Mouse (Mus musculus) hindbrain, embryonic 12.5 days (tissue): Measurements from ENCODE around the gene Baiap2. TPM values are rescaled to one million over a fixed set of nuclear protein-coding genes. Genes with fewer than 3 reads are reported as not detected.

ENCODE experiments used
- ATAC-seq: fragments of 200-750 bp; cut with Nextera tagmentation; 2 replicates; pipeline ENCODE4 v1.8.0; 2017; ENCODE audit warnings: moderate TSS enrichment; ENCODE audit not compliant: low FRiP score
- H3K27ac ChIP-seq: fragments of 300-500 bp; sonication (generic); 2 replicates; pipeline ENCODE4 v1.5.1; 2016; ENCODE audit warnings: mild to moderate bottlenecking
- H3K27me3 ChIP-seq: fragments of 300-500 bp; sonication (generic); 2 replicates; pipeline ENCODE4 v1.6.1; 2016; ENCODE audit warnings: mild to moderate bottlenecking
- H3K36me3 ChIP-seq: fragments of 300-500 bp; sonication (generic); 2 replicates; pipeline ENCODE4 v1.6.1; 2016; ENCODE audit warnings: mild to moderate bottlenecking
- H3K4me1 ChIP-seq: fragments of 300-500 bp; sonication (generic); 2 replicates; pipeline ENCODE4 v1.6.1; 2016
- H3K4me2 ChIP-seq: fragments of 300-500 bp; sonication (generic); replicated peaks from 2 replicates; pipeline ENCODE4 v1.6.1; 2016; ENCODE audit warnings: mild to moderate bottlenecking
- H3K4me3 ChIP-seq: fragments of 300-500 bp; sonication (generic); 2 replicates; pipeline ENCODE4 v1.5.1; 2016; ENCODE audit warnings: mild to moderate bottlenecking
- H3K9ac ChIP-seq: fragments of 300-500 bp; sonication (generic); 2 replicates; pipeline ENCODE4 v1.6.1; 2016; ENCODE audit warnings: mild to moderate bottlenecking, moderate library complexity
- H3K9me3 ChIP-seq: fragments of 300-500 bp; sonication (generic); replicated peaks from 2 replicates; pipeline ENCODE4 v1.6.1; 2016; ENCODE audit warnings: mild to moderate bottlenecking
- WGBS: fragments of 180-500 bp; shearing (Covaris S2); methylation state at CpG from one replicate; pipeline ENCODE4 v1.1.7; 2016; 5-methylcytosine and 5-hydroxymethylcytosine counted together
- polyA plus RNA-seq: library from polyadenylated mRNA; unstranded; fragments of >200 nt; fragmentation: Nextera tagmentation; extraction: Ambion mirVana; gene quantifications from 2 replicates; pipeline ENCODE4 v1.2.1, GENCODE M21; 2016

Baiap2 gene
- polyA plus RNA-seq, 1 experiment from 2014 or later = 10.6 TPM

DNA sequence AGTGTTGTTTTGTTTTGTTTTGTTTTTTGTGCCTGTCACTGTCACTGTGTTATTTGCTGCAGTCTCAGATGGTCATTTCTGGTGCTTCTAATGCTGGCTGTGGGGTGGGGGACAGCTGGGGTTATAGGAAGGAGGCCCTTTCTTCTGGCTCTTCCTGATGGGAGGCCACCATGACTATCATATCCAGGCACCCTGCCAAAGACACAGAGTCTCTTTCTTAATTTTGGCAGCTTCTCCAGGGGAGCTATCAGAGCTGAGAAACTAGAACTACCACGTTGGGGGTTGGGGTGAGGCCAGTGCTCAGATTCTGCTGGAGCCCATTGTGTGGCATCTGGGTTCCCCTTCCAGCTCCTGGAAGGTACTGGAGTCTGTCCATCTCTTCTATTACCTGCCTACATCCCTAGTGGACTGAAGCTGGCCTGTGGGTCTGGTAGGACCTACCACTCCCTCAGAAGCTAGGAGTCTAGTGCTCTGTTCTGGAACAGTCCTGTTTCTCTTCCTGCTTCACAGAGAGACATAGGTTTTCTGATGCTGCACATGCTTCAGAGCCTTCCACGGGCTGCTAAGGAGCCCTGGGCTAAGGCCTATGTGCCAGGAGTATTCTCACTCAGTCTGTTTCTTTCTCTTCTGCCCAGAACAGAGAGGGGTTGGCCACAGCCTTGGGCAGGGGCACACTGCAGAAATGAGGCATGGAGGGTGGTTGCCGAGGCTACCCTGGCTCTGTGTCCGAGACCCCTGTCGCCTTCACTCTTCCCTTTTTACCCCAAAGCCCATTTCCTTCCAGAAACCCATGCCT, 10.1 kb downstream of the Baiap2 start:
- Histone ChIP-seq H3K4me3 (no peak overlapping the region), H3K27ac (no peak overlapping the region), H3K36me3 (no peaks in the 10 kb centered on the region), H3K27me3 (no peaks in the 10 kb centered on the region), H3K9me3 (no peaks in the 10 kb centered on the region), H3K4me2 (no peak overlapping the region), H3K9ac (no peak overlapping the region), H3K4me1 (peaks cover 10% of the 10 kb centered on the region; the same call in 1 of the 2 replicates)
- 70% methylated on average over 5 of the region's 5 CpGs for WGBS
- ATAC-seq = no peak

- ATAC-seq = no peak
- WGBS = 70% methylated on average over 4 of the region's 4 CpGs
- no peak overlapping the region for H3K4me2 ChIP-seq
- peaks cover 5% of the 10 kb centered on the region; the same call in 1 of the 2 replicates for H3K4me1 ChIP-seq
- H3K36me3 ChIP-seq = no peaks in the 10 kb centered on the region
- no peak overlapping the region for H3K9ac ChIP-seq
- H3K27ac ChIP-seq = no peak overlapping the region
- no peak overlapping the region for H3K4me3 ChIP-seq
- no peaks in the 10 kb centered on the region for H3K27me3 ChIP-seq
- no peaks in the 10 kb centered on the region for H3K9me3 ChIP-seq
Measured at GRCm38 (mm10) chr11:119954233-119954632, 11.7 kb downstream of the Baiap2 start.

DNA sequence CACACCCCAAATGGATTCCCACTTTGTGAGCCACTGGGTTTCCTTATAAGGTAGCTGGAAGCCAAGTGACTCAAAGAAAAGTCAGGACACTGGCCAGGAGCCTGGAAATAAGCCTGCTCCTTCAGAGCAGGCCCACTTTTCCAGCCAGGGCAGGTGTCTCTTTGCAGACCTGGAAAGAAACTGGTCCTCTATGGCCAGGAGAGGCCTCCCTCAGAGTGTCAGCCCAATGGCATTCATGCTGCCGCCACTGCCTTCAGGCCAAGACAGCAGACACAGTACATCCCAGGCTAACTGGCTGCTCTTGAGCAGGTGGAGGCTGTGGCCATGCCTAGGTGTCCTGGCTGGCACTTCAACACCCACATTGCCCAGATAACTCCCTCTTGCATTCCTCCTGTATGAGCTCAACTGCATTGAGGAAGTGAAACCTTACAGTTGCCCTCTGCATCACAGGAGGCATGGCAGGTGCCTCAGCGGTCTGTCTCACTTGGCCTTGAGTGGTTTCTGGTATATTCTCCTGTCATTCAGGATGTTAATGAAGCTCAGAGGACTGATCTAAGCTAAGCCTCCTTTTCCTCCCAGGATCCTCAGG, 12.3 kb downstream of the Baiap2 start:
- H3K27ac ChIP-seq = no peak overlapping the region
- WGBS = 77% methylated on average over 2 of the region's 2 CpGs

GRCm38 (mm10) chr11:119955432-119955831, 12.9 kb downstream of the Baiap2 start:
- Histone ChIP-seq H3K27me3 (no peaks in the 10 kb centered on the region), H3K4me3 (no peak overlapping the region), H3K9me3 (no peaks in the 10 kb centered on the region), H3K36me3 (no peaks in the 10 kb centered on the region), H3K9ac (no peak overlapping the region), H3K27ac (no peak overlapping the region), H3K4me1 (peaks cover 5% of the 10 kb centered on the region; the same call in 1 of the 2 replicates), H3K4me2 (no peak overlapping the region)
- 66% methylated on average over 3 of the region's 3 CpGs for WGBS
- ATAC-seq = no peak

More for the DNA sequence above, 12.3 kb downstream of the Baiap2 start:
- no peak for ATAC-seq
- Histone ChIP-seq H3K4me2 (no peak overlapping the region), H3K4me3 (no peak overlapping the region), H3K4me1 (peaks cover 5% of the 10 kb centered on the region; the same call in 1 of the 2 replicates), H3K36me3 (no peaks in the 10 kb centered on the region), H3K9ac (no peak overlapping the region), H3K9me3 (no peaks in the 10 kb centered on the region), H3K27me3 (no peaks in the 10 kb centered on the region)

DNA sequence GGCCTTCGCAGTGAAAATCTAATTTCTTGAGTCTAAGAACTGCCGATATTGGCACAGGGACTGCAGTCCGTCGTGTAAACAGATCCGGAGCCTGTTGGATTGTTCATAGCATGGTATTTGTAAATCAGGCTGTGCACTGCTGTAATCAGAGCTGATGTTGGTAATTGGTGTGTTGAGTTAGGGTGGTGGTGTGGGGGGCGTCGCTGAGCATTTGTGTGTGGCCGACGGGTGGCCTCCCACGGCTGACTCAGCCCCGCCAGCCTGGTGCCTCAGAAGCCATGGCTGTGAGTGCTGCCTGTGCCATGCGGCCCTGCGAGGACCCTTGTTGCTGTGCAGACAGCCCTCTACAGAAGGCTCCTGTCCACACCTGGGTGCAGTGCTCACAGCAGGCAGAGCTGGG, 14.0 kb downstream of the Baiap2 start:
- no peak overlapping the region for H3K27ac ChIP-seq
- no peak for ATAC-seq
- no peaks in the 10 kb centered on the region for H3K9me3 ChIP-seq
- WGBS = 85% methylated on average over 13 of the region's 13 CpGs
- no peak overlapping the region for H3K9ac ChIP-seq
- no peaks in the 10 kb centered on the region for H3K27me3 ChIP-seq
- no peak overlapping the region for H3K4me3 ChIP-seq
- no peaks in the 10 kb centered on the region for H3K36me3 ChIP-seq
- H3K4me1 ChIP-seq = peaks cover 5% of the 10 kb centered on the region; the same call in 1 of the 2 replicates
- no peak overlapping the region for H3K4me2 ChIP-seq

DNA sequence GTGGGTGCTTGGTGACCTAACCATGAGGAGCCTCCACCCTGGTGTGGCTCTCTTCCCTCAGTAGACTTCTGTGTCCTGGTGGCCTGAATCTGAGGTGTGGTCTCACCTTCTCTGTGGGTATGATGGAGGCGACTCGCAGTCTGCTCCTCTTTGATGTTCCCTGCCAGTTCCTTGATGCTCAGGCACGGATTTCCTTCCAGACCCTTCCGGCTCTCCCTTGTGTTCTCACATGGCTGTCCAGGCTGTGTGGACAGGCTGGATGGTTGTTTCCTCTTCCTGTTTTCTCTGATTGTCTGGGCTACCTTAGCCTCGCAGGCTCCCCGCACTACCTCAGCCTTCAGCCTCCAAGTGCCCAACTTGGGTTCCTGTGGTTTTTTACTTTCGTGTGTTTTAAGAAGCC, 16.3 kb downstream of the Baiap2 start:
- H3K4me1 ChIP-seq = no peaks in the 10 kb centered on the region; the same call in 1 of the 2 replicates
- no peak overlapping the region for H3K9ac ChIP-seq
- H3K4me2 ChIP-seq = no peak overlapping the region
- no peak for ATAC-seq
- no peak overlapping the region for H3K4me3 ChIP-seq
- H3K27ac ChIP-seq = no peak overlapping the region
- H3K36me3 ChIP-seq = no peaks in the 10 kb centered on the region
- H3K27me3 ChIP-seq = no peaks in the 10 kb centered on the region
- no peaks in the 10 kb centered on the region for H3K9me3 ChIP-seq
- 90% methylated on average over 7 of the region's 7 CpGs for WGBS

DNA sequence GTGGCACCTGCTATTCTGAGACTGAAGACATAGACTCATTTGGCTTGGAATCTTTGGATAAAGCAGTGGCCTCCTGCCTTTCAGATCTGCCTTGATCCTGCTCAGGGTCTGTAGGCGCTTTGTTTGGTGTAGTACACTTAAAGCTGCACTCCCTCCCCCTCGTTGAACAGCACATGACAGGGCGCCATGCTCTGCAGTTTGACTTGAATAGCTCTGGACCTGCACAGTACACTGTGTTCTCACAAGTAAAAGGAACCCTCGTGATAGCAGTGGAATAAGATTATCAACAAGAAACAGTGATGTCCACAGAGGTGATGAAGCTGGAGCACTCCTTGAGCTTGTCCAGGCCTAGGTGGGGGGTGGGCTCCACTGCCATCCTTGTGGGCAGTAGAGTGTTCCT, 17.2 kb downstream of the Baiap2 start:
- Histone ChIP-seq H3K9me3 (no peaks in the 10 kb centered on the region), H3K27ac (no peak overlapping the region), H3K4me1 (peaks cover 2% of the 10 kb centered on the region), H3K36me3 (no peaks in the 10 kb centered on the region), H3K4me3 (no peak overlapping the region), H3K27me3 (no peaks in the 10 kb centered on the region), H3K4me2 (no peak overlapping the region), H3K9ac (no peak overlapping the region)
- 82% methylated on average over 4 of the region's 4 CpGs for WGBS
- ATAC-seq = no peak

- Histone ChIP-seq H3K4me1 (peaks cover 7% of the 10 kb centered on the region), H3K9ac (no peak overlapping the region), H3K9me3 (no peaks in the 10 kb centered on the region), H3K27me3 (no peaks in the 10 kb centered on the region), H3K36me3 (no peaks in the 10 kb centered on the region; the same call in 1 of the 2 replicates), H3K4me2 (no peak overlapping the region), H3K27ac (no peak overlapping the region), H3K4me3 (no peak overlapping the region)
- 92% methylated on average over 6 of the region's 6 CpGs for WGBS
- ATAC-seq = no peak
Measured at GRCm38 (mm10) chr11:119960671-119961070, 18.1 kb downstream of the Baiap2 start.

DNA sequence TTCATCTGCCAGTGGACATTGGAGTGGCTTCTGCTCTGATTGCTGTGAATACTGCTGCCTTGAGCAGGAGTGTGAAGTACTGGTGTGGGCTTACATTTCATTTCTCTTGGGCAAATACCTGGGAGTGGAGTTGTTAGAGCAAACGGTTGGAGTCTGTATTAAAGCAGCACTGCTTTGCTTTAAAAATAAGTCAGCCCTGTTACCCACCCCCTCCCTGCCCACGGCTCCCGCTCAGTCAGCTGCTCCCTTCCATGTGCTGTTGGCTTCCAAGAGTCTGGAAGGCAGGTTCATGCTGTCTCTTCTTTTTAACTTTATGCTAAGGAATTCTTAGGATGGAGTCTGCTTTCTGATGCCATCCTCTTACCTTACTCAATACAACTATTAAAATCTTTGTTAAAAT, 18.9 kb downstream of the Baiap2 start:
- H3K36me3 ChIP-seq = no peaks in the 10 kb centered on the region; the same call in 1 of the 2 replicates
- no peak overlapping the region for H3K4me3 ChIP-seq
- H3K4me2 ChIP-seq = no peak overlapping the region
- no peak overlapping the region for H3K27ac ChIP-seq
- no peak for ATAC-seq
- H3K9me3 ChIP-seq = no peaks in the 10 kb centered on the region
- H3K4me1 ChIP-seq = peaks cover 7% of the 10 kb centered on the region
- H3K27me3 ChIP-seq = no peaks in the 10 kb centered on the region
- WGBS = 84% methylated on average over 3 of the region's 3 CpGs
- H3K9ac ChIP-seq = no peak overlapping the region

GRCm38 (mm10) chr11:119965053-119965452, 22.5 kb downstream of the Baiap2 start:
- Histone ChIP-seq H3K36me3 (no peaks in the 10 kb centered on the region; the same call in 1 of the 2 replicates), H3K4me2 (no peak overlapping the region), H3K9ac (no peak overlapping the region), H3K27ac (no peak overlapping the region), H3K9me3 (no peaks in the 10 kb centered on the region), H3K4me1 (peaks cover 18% of the 10 kb centered on the region), H3K27me3 (no peaks in the 10 kb centered on the region), H3K4me3 (no peak overlapping the region)
- 10% methylated on average over 9 of the region's 9 CpGs for WGBS
- no peak for ATAC-seq

- H3K4me2 ChIP-seq = no peak overlapping the region
- H3K4me3 ChIP-seq = no peak overlapping the region
- H3K9ac ChIP-seq = no peak overlapping the region
- no peaks in the 10 kb centered on the region for H3K9me3 ChIP-seq
- H3K27ac ChIP-seq = no peak overlapping the region
- WGBS = 88% methylated on average over 6 of the region's 6 CpGs
- no peak for ATAC-seq
- no peaks in the 10 kb centered on the region for H3K27me3 ChIP-seq
- H3K4me1 ChIP-seq = peaks cover 28% of the 10 kb centered on the region
- no peaks in the 10 kb centered on the region; the same call in 1 of the 2 replicates for H3K36me3 ChIP-seq
Measured at GRCm38 (mm10) chr11:119966294-119966693, 23.7 kb downstream of the Baiap2 start.

- ATAC-seq = no peak
- no peaks in the 10 kb centered on the region for H3K27me3 ChIP-seq
- peaks cover 33% of the 10 kb centered on the region for H3K4me1 ChIP-seq
- H3K36me3 ChIP-seq = no peaks in the 10 kb centered on the region; the same call in 1 of the 2 replicates
- H3K27ac ChIP-seq = no peak overlapping the region
- no peak overlapping the region for H3K4me2 ChIP-seq
- H3K4me3 ChIP-seq = no peak overlapping the region
- H3K9me3 ChIP-seq = no peaks in the 10 kb centered on the region
- H3K9ac ChIP-seq = no peak overlapping the region
- 69% methylated on average over 8 of the region's 8 CpGs for WGBS
Measured at GRCm38 (mm10) chr11:119967401-119967800, 24.8 kb downstream of the Baiap2 start.
